Mouse (Mus musculus) kidney, postnatal 0 days (tissue): ENCODE results near the gene Fuca2. TPM values are rescaled to one million over a fixed set of nuclear protein-coding genes. Genes with fewer than 3 reads are reported as not detected.

Source experiments
- ATAC-seq: fragments of 200-750 bp; cut with Nextera tagmentation; replicated peaks from 2 replicates; pipeline ENCODE4 v1.8.0; 2017; ENCODE audit warnings: low read depth, moderate number of reproducible peaks, moderate TSS enrichment, moderate library complexity; ENCODE audit not compliant: low FRiP score
- DNase-seq: peaks from one replicate; pipeline ENCODE4 v3.0.0-alpha.2; 2016; ENCODE audit warnings: low spot score
- H3K27ac ChIP-seq: fragments of 300-500 bp; sonication (generic); 2 replicates; pipeline ENCODE4 v1.5.1; 2014; ENCODE audit warnings: mild to moderate bottlenecking
- H3K27me3 ChIP-seq: fragments of 300-500 bp; sonication (generic); 2 replicates; pipeline ENCODE4 v1.6.1; 2014; ENCODE audit warnings: low read length, mixed read lengths; ENCODE audit not compliant: insufficient read depth
- H3K36me3 ChIP-seq: fragments of 300-500 bp; sonication (generic); 2 replicates; pipeline ENCODE4 v1.6.1; 2014; ENCODE audit warnings: low read length, mixed read lengths; ENCODE audit not compliant: insufficient read depth
- H3K4me1 ChIP-seq: fragments of 300-500 bp; sonication (generic); replicated peaks from 2 replicates; pipeline ENCODE4 v1.6.1; 2014; ENCODE audit warnings: antibody characterized with exemption, low read length, mixed read lengths; ENCODE audit not compliant: insufficient read depth
- H3K4me2 ChIP-seq: fragments of 300-500 bp; sonication (generic); 2 replicates; pipeline ENCODE4 v1.6.1; 2014; ENCODE audit warnings: mild to moderate bottlenecking, low read length, moderate library complexity, mixed read lengths
- H3K4me3 ChIP-seq: fragments of 300-500 bp; sonication (generic); replicated peaks from 2 replicates; pipeline ENCODE4 v1.5.1; 2014; ENCODE audit warnings: low read depth, low read length
- H3K9ac ChIP-seq: fragments of 300-500 bp; sonication (generic); 2 replicates; pipeline ENCODE4 v1.6.1; 2014; ENCODE audit warnings: low read depth, low read length
- H3K9me3 ChIP-seq: fragments of 300-500 bp; sonication (generic); replicated peaks from 2 replicates; pipeline ENCODE4 v1.6.1; 2016; ENCODE audit warnings: low read length, inconsistent platforms, mixed read lengths
- CTCF ChIP-seq: IDR thresholded peaks from 2 replicates; pipeline ENCODE4 v1.5.1; 2016; ENCODE audit warnings: antibody characterized with exemption, low read depth, mild to moderate bottlenecking, moderate library complexity
- WGBS: fragments of 180-500 bp; shearing (Covaris S2); extraction: QIAGEN DNeasy Blood & Tissue Kit; methylation state at CpG from one replicate; pipeline ENCODE4 v1.1.7; 2014; 5-methylcytosine and 5-hydroxymethylcytosine counted together
- polyA plus RNA-seq: library from polyadenylated mRNA; unstranded; fragments of >200 nt; fragmentation: Nextera tagmentation; extraction: Ambion mirVana; gene quantifications from 2 replicates; pipeline ENCODE4 v1.2.1, GENCODE M21; 2015

Fuca2 gene
- polyA plus RNA-seq, 1 experiment from 2014 or later, result 191 TPM

DNA sequence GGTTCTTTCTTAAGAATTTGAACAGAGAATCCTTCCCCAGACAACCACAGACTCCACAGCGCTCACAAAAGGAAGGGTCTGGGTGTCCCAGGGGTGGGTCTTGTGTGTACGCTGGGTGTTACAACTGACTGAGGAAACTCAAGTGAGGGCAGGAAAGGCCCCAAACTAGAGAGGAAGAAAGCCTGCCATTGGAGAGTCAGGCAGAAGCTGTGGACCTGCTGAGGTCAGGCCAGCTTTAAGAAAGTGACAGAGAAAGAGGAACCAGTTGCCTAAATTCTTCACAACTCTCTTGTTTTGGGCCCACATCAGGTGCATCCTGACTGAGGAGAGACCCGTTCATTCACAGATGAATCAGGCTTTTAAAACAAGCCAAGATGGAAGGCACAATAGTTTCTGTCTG is 29.1 kb upstream of the Fuca2 start:
- Histone ChIP-seq H3K4me1 (peaks cover 5% of the 10 kb centered on the region; the same call in 1 of the 2 replicates), H3K4me2 (no peak overlapping the region), H3K9me3 (no peaks in the 10 kb centered on the region), H3K9ac (no peak overlapping the region), H3K36me3 (no peaks in the 10 kb centered on the region), H3K4me3 (no peak overlapping the region), H3K27me3 (no peaks in the 10 kb centered on the region), H3K27ac (no peak overlapping the region)
- WGBS, result 91% methylated on average over 3 of the region's 3 CpGs
- ATAC-seq, result no peak
- TF ChIP-seq CTCF, result no peak
- no peak for DNase-seq

DNA sequence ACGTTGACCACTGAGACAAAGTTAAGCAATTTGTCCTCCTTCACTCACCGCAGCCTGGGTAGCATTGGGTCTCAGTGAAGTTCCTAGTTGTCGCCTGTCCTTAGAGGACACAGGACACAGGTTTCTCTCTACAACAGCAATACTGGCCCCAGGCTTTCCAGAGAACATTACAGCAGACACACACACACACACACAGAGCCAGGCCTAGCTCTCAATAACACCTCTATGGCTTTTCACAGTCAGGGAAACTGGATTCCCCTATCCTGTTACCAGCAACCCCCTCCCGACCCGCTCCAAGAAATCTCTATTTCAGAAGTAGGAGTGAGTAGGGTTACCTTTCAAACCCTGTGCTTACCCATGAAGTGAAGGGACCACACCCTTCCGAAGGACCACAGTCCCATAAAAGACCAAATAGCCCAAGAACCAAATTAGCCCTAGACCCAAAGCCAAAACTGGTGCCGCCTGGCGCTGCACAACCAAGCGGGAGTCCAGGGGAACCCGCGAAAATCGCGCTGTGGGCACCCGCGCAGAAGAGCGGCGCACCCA is 26.0 kb upstream of the Fuca2 start:
- DNase-seq (peak; percentile 16), ATAC-seq (no peak)
- peak overlapping the region; percentile 99 for H3K4me2 ChIP-seq
- TF ChIP-seq CTCF, result no peak
- peak overlapping the region; percentile 77; the same call in 1 of the 2 replicates for H3K27ac ChIP-seq
- H3K4me3 ChIP-seq, result peak overlapping the region; percentile 76
- WGBS, result 13% methylated on average over 17 of the region's 17 CpGs
- H3K9ac ChIP-seq, result peak overlapping the region; percentile 80
- no peaks in the 10 kb centered on the region for H3K9me3 ChIP-seq
- H3K27me3 ChIP-seq, result no peaks in the 10 kb centered on the region
- peaks cover 5% of the 10 kb centered on the region; the same call in 1 of the 2 replicates for H3K4me1 ChIP-seq
- no peaks in the 10 kb centered on the region for H3K36me3 ChIP-seq

- H3K27ac ChIP-seq, result peak within 1 kb of the TSS; percentile 77
- TF ChIP-seq CTCF, result no peak
- no peaks in the 10 kb centered on the region for H3K36me3 ChIP-seq
- ATAC-seq, result peak; percentile 84
- H3K27me3 ChIP-seq, result no peaks in the 10 kb centered on the region
- peaks cover 5% of the 10 kb centered on the region; the same call in 1 of the 2 replicates for H3K4me1 ChIP-seq
- H3K9ac ChIP-seq, result peak within 1 kb of the TSS; percentile 80
- under 1% methylated on average over 63 of the region's 71 CpGs for WGBS
- peak within 1 kb of the TSS; percentile 76 for H3K4me3 ChIP-seq
- peak; percentile 66 for DNase-seq
- no peaks in the 10 kb centered on the region for H3K9me3 ChIP-seq
- H3K4me2 ChIP-seq, result peak within 1 kb of the TSS; percentile 99
These were observed 25.3 kb upstream of the Fuca2 start, which contains the start of gene Phactr2 for GRCm38 (mm10) chr10:13473833-13474567. TSS of gene Phactr2 (minus strand) at chr10:13474412.

- Histone ChIP-seq H3K9ac (peak overlapping the region; percentile 80), H3K4me2 (peak overlapping the region; percentile 99), H3K36me3 (no peaks in the 10 kb centered on the region), H3K4me1 (peaks cover 5% of the 10 kb centered on the region; the same call in 1 of the 2 replicates), H3K9me3 (no peaks in the 10 kb centered on the region), H3K27ac (peak overlapping the region; percentile 36; the same call in 1 of the 2 replicates), H3K27me3 (no peaks in the 10 kb centered on the region), H3K4me3 (peak overlapping the region; percentile 76)
- TF ChIP-seq CTCF, result no peak
- DNase-seq (peak; percentile 16), ATAC-seq (peak; percentile 65)
- WGBS, result 5% methylated on average over 10 of the region's 10 CpGs
These were observed 24.8 kb upstream of the Fuca2 start for GRCm38 (mm10) chr10:13474568-13474955.

DNA sequence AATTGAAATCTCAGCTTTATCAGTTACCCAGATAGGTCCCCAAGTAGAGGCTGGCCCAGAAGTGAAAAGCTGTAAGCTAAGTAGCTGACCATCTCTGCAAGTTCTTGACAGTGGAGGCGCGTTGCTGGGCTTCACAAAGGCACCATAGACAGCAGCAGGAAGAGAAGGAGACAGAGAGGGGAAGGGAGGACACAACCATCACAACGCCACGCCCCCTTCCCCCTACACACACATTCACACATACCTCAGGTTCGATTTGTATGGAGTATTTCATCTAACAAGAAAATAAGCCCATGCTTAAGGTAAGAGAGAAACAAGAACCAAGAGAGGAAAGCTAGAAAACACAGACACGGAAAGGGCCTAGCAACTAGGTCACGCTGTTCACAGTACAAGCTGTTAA is 24.2 kb upstream of the Fuca2 start:
- 31% methylated on average over 7 of the region's 7 CpGs for WGBS
- no peaks in the 10 kb centered on the region for H3K9me3 ChIP-seq
- H3K4me1 ChIP-seq, result peaks cover 5% of the 10 kb centered on the region; the same call in 1 of the 2 replicates
- TF ChIP-seq CTCF, result no peak
- H3K27ac ChIP-seq, result peak overlapping the region; percentile 36; the same call in 1 of the 2 replicates
- no peaks in the 10 kb centered on the region for H3K27me3 ChIP-seq
- H3K36me3 ChIP-seq, result no peaks in the 10 kb centered on the region
- DNase-seq (no peak), ATAC-seq (no peak)
- H3K4me3 ChIP-seq, result no peak overlapping the region
- H3K4me2 ChIP-seq, result peak overlapping the region; percentile 99; the same call in 1 of the 2 replicates
- no peak overlapping the region for H3K9ac ChIP-seq

- Histone ChIP-seq H3K9ac (no peak overlapping the region), H3K27me3 (no peaks in the 10 kb centered on the region), H3K9me3 (no peaks in the 10 kb centered on the region), H3K4me1 (peaks cover 5% of the 10 kb centered on the region; the same call in 1 of the 2 replicates), H3K4me2 (no peak overlapping the region), H3K27ac (no peak overlapping the region), H3K4me3 (no peak overlapping the region), H3K36me3 (no peaks in the 10 kb centered on the region)
- DNase-seq (no peak), ATAC-seq (no peak)
- TF ChIP-seq CTCF, result no peak
- 76% methylated on average over 6 of the region's 6 CpGs for WGBS
These were observed 20.0 kb upstream of the Fuca2 start for GRCm38 (mm10) chr10:13479341-13479740.
